Mouse (Mus musculus) activated CD4-positive, CD25-positive, alpha-beta regulatory T cell, adult 4 months (primary cell): ENCODE data around the gene Unc80. TPM values are rescaled to one million over a fixed set of nuclear protein-coding genes. Genes with fewer than 3 reads are reported as not detected.

Experiments
- ATAC-seq: one replicate; pipeline ENCODE4 v1.8.0; 2017
- polyA plus RNA-seq, 2 experiments: library from polyadenylated mRNA; unstranded; fragments of 100-300 nt; shearing (Covaris generic); gene quantifications; one replicate each; pipeline ENCODE4 v1.2.1; 2017

Gene Unc80
- polyA plus RNA-seq, 2 experiments from 2014 or later, result 0.79 TPM; not detected in 1

- no peak for ATAC-seq
Measured at GRCm38 (mm10) chr1:66730581-66730980, 262.4 kb downstream of the Unc80 start.

Other genes with a start within 250 kb of the Unc80 start
- 10 to 100 TPM; 59.7 to 63.3 TPM for gene Rpe, start 232.5 kb downstream of the Unc80 start, polyA plus RNA-seq